Mouse (Mus musculus) cortical plate, adult 2 months (tissue): ENCODE measurements around the gene Syne3. TPM values are rescaled to one million over a fixed set of nuclear protein-coding genes. Genes with fewer than 3 reads are reported as not detected.

Source experiments
- H3K27ac ChIP-seq: fragments of 200-500 bp; 2 replicates; pipeline ENCODE4 v1.5.1; 2012; ENCODE audit warnings: low read length, control low read depth, inconsistent platforms; ENCODE audit not compliant: insufficient read depth
- H3K4me1 ChIP-seq: fragments of 200-500 bp; 2 replicates; pipeline ENCODE4 v1.6.1; 2011; ENCODE audit warnings: low read length; ENCODE audit not compliant: control insufficient read depth, insufficient read depth
- H3K4me3 ChIP-seq: fragments of 200-500 bp; 2 replicates; pipeline ENCODE4 v1.5.1; 2011; ENCODE audit warnings: mild to moderate bottlenecking, low read length, control low read depth; ENCODE audit not compliant: insufficient read depth
- CTCF ChIP-seq: fragments of 200-500 bp; IDR thresholded peaks from 2 replicates; pipeline ENCODE4 v1.5.1; 2011; ENCODE audit warnings: mild to moderate bottlenecking, control low read depth, low read length; ENCODE audit not compliant: insufficient read depth; ENCODE audit errors: extremely low read depth
- POLR2A ChIP-seq: fragments of 200-500 bp; IDR thresholded peaks from 2 replicates; pipeline ENCODE4 v1.6.1; 2011; ENCODE audit warnings: mild to moderate bottlenecking, low read length, control low read depth; ENCODE audit not compliant: insufficient read depth; ENCODE audit errors: extremely low read depth
- polyA plus RNA-seq: library from polyadenylated mRNA; depleted of rRNA; stranded (reverse); fragments of >200 nt; gene quantifications from 2 replicates; pipeline ENCODE4 v1.2.3, GENCODE M21; 2012

Gene Syne3
- polyA plus RNA-seq, 1 experiment, result 0.90 TPM

DNA sequence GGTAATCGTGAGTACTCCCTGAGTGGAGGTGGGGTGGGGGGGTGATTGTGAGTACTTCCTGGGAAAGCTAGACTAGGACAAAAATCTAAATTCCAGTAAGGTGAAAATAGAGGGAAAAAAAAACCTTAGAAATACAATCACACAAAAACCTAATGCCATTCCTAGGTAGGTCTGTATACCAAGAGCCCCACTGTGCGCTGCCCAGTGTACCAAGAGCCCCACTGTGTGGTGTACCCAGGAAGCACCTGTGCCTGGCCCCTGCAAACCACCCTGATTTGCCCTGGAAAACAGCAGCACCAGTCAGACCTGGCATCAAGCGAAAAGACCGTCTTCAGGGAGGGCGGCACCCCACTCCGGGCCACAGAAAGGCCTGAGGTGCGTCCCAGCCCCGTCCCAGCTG lies 74.5 kb downstream of the Syne3 start:
- Histone ChIP-seq H3K4me1 (no peaks in the 10 kb centered on the region), H3K27ac (no peak overlapping the region), H3K4me3 (no peak overlapping the region)
- TF ChIP-seq CTCF (no peak), POLR2A (no peak)

DNA sequence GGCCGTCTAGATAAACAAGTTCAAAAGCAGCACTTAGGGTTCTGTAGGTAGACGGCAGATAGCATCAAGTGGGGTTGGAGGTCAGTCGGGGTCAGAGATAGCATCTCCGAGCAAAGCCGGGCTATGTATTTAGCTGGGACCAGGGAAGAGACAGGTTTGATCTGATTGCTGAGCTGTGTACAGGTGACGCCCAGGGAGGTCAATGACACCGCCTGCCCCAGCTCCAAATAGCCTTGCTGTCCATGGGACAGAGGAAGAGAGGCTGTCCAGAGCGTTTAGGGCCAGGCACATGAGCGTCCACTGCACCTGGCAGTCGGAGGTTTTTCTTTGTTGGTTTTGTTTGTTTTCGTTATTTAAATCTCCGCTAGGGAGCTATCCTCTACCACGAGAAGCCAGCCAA lies 75.8 kb downstream of the Syne3 start:
- no peak overlapping the region for H3K4me3 ChIP-seq
- no peak overlapping the region for H3K27ac ChIP-seq
- TF ChIP-seq CTCF, result no peak
- TF ChIP-seq POLR2A, result no peak
- no peaks in the 10 kb centered on the region for H3K4me1 ChIP-seq

DNA sequence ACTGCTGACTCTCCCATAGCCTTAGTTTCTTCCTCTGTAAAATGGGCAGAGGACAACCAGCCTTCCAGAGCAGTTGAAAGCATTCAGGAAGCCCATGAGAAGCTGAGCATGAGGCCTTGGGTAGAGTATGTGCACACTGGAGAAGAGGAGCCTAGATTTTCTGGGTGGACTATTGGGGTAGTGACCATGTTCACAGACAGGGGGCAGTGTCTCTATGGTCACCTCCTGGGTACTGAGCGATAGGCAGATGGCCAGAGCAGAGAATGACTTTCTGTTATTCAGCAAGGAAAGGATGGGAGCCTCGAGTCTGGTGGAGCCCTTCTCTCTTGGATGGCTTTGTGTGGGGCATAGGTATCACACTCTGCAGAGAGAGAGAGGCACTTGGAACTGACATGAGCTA lies 76.4 kb downstream of the Syne3 start:
- no peaks in the 10 kb centered on the region for H3K4me1 ChIP-seq
- H3K27ac ChIP-seq, result no peak overlapping the region
- TF ChIP-seq CTCF, result 0 out of 2 replicates have a peak, but pooled peaks have one; percentile 21
- TF ChIP-seq POLR2A, result no peak
- no peak overlapping the region for H3K4me3 ChIP-seq

DNA sequence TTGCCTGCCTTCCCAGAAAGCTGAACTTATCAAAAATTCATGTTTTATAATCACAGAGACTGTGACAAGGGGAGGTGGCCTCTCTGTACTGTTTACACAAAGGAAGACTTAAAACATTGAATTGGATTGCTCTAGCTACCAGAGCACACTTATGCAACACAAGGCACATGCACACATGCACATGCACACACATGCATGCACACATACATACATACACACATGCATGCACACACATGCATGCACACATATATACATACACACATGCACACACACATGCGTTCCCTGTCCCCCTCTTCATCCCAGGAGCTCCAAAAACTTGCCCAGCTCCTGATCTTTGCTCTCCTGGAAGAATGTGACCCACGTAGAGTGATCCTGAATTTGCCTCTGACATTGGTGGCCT lies 83.8 kb downstream of the Syne3 start:
- peak overlapping the region; percentile 18 for H3K27ac ChIP-seq
- TF ChIP-seq POLR2A (no peak), CTCF (no peak)
- H3K4me1 ChIP-seq, result peaks cover 15% of the 10 kb centered on the region
- no peak overlapping the region for H3K4me3 ChIP-seq

DNA sequence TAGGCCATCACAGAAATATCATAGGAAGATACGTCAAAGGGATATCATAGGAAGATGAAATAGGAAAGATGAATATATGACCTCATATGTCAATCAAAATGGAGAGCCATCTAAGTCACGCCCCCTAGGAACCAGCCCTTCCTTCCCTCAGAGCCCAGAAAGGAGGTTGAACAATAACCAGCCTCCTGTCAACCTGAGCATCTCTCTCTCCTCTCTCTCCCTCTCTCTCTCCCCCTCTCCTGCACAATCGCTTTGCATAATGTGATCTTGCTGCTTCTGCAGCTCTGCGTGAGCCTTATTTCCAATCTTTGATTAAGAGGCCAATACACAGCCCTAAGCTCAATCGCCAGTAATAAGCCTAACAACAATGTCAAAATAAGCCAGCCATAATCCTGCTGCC lies 84.6 kb downstream of the Syne3 start:
- TF ChIP-seq POLR2A (no peak), CTCF (no peak)
- H3K27ac ChIP-seq, result 0 out of 2 replicates have a peak overlapping the region, but pooled peaks have one; percentile 70
- peaks cover 15% of the 10 kb centered on the region for H3K4me1 ChIP-seq
- H3K4me3 ChIP-seq, result no peak overlapping the region

DNA sequence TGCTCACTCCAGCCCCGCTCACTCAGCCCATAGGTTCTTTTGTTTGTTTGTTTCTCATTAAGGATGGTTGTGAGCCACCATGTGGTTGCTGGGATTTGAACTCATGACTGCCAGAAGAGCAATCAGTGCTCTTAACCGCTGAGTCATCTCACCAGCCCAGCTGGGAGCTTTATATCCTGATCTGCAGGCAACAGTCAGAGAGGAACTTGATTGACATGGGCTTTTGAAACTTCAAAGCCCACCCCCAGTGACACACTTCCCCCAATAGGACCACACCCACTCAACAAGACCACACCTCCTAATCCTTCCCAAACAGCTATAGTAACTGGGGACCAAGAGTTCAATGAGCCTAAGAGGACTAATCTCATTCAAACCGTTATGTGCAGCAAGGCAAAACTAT lies 85.1 kb downstream of the Syne3 start:
- TF ChIP-seq POLR2A (no peak), CTCF (no peak)
- no peak overlapping the region for H3K27ac ChIP-seq

DNA sequence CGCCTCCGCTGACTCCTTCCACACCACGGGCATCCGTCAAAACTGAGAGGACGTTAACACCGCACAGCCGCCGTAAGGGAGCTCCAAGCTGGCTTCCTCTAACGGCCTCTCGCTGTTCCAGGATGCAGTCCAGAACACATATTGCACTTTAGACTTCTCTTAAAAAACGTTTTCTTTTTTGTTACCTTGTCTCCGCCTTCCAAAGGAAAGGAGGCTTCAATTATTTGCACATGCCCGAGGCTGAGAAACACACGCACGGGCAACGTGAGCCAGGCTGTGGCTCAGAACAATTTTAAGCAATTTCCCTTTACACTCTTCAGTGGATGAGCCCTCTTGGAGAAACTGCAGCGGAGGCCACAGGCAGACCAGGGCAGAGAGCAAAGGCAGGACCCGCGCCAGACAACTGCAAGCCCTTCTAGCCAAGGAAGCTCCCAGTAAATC lies 85.6 kb downstream of the Syne3 start:
- TF ChIP-seq POLR2A (no peak), CTCF (no peak)
- Histone ChIP-seq H3K4me1 (peaks cover 15% of the 10 kb centered on the region), H3K4me3 (no peak overlapping the region), H3K27ac (no peak overlapping the region)

More for the DNA sequence above, 85.1 kb downstream of the Syne3 start:
- Histone ChIP-seq H3K4me3 (no peak overlapping the region), H3K4me1 (peaks cover 15% of the 10 kb centered on the region)

DNA sequence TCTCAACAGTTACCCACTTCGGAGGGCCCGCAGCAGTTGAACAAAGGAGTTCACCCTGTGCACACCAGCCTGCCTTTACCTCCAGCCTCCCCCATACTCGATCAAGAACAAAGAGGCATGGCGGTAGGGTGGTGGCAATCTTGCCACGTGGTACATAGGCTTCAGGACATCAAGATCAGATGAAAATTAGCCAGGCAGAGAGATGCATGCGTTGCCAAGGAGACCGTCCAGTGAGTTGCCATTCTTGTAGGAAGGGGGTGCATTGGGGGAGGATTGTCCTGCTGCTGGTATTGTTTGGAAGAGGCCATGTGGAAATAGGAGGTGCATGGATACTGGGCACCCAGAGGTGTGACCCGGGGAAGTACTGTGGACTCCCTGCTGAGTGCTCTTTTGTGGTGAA lies 87.0 kb downstream of the Syne3 start:
- H3K4me1 ChIP-seq, result peaks cover 15% of the 10 kb centered on the region
- TF ChIP-seq POLR2A (no peak), CTCF (no peak)
- no peak overlapping the region for H3K4me3 ChIP-seq
- H3K27ac ChIP-seq, result no peak overlapping the region

DNA sequence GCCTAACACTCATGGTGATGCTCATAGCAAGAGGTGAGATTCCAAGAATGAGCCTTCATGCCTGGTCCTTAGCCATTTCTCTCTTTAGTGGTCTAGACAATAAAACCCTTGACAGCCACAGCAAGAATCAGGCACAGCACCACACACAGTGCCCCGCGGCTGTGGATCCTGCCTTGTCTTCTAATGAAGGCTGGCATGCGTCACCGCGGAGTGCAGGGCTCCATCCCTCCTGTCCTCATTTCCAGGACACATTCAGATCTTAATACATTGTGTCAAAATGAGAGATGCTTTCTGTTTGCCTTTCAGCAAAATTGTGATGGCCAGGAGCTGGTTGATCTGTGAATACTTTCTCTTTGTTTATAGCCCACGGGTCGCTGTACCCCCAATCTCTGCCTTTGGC lies 88.5 kb downstream of the Syne3 start:
- no peak overlapping the region for H3K4me3 ChIP-seq
- TF ChIP-seq POLR2A (no peak), CTCF (no peak)
- no peak overlapping the region for H3K27ac ChIP-seq
- H3K4me1 ChIP-seq, result peaks cover 13% of the 10 kb centered on the region

DNA sequence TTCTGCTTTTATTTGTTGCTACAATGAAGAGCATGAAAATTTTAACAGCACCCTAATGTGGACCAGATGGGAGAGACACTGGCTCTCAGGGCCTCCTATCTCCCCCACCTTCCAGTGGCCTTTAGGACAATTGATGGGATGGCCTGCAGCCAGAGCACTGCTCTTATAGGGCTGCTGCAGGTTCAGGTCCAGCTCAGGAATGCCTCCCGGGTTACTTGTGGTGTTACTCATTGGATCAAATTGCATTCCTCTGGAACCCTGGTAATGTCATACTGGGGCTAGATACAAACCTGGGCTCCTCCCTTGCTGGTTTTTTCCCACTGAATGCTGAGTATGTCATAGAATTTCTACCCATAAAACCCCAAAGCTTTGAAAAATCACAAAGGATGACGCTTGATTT lies 90.4 kb downstream of the Syne3 start:
- TF ChIP-seq CTCF (no peak), POLR2A (no peak)
- no peak overlapping the region for H3K27ac ChIP-seq
- H3K4me1 ChIP-seq, result peaks cover 5% of the 10 kb centered on the region; the same call in 1 of the 2 replicates

More for the DNA sequence above, 90.4 kb downstream of the Syne3 start:
- H3K4me3 ChIP-seq, result no peak overlapping the region
